Comparison of ENCODE assay signal across 9 mouse cellular contexts in genomic region chr1:75264091-75264880, GRCm38 (mm10). TPM values are rescaled to one million over a fixed set of nuclear protein-coding genes. Genes with fewer than 3 reads are reported as not detected.
DNase-seq lines count a peak whose midpoint lies in the region; ATAC-seq and TF ChIP-seq lines count a peak whose summit lies in the region.
"Had no signal": no experiment of that assay in that cellular context is flagged by ENCODE, and none has a peak within 500 bp of the region (broad histone marks: within the 10 kb centered on the region; RNA-seq: fewer than 3 reads in every experiment).

Gene Ptprn (minus strand): TSS chr1:75264502.

- WGBS in forebrain, embryonic 10.5 days: 12% methylated on average over 30 of the region's 32 CpGs

- H3K4me2 ChIP-seq in myocyte (ENCODE audit: low read depth): peak within 1 kb of the TSS; percentile 65
- H3K4me2 ChIP-seq: liver, embryonic 15.5 days had no signal

- H3K4me3 ChIP-seq in ES-E14 (ENCODE audit: insufficient read depth in 1 of 2, low read depth in 1 of 2, low read length in 2 of 2, poor library complexity in 1 of 2, severe bottlenecking in 1 of 2): peak within 1 kb of the TSS; percentile 60 to 75
- peak within 1 kb of the TSS; percentile 53 for H3K4me3 ChIP-seq in forebrain, embryonic 10.5 days
- H3K4me3 ChIP-seq in myocyte: peak within 1 kb of the TSS; percentile 9
- H3K4me3 ChIP-seq: liver, embryonic 15.5 days had no signal

- no peaks in the 10 kb centered on the region for H3K9me3 ChIP-seq in ES-E14 (ENCODE audit: control insufficient read depth, insufficient read depth, low read depth, low read length)
- no peaks in the 10 kb centered on the region for H3K9me3 ChIP-seq in forebrain, embryonic 10.5 days
- H3K9me3 ChIP-seq: liver, embryonic 15.5 days had no signal

- no peak within 1 kb of the TSS for H3K27ac ChIP-seq in ES-E14 (ENCODE audit: insufficient read depth, low read depth, low read length, poor library complexity, severe bottlenecking)
- H3K27ac ChIP-seq in forebrain, embryonic 10.5 days: no peak within 1 kb of the TSS
- H3K27ac ChIP-seq: liver, embryonic 15.5 days had no signal

- no peaks in the 10 kb centered on the region for H3K79me2 ChIP-seq in myocyte (ENCODE audit: control insufficient read depth, insufficient read depth)

- TF ChIP-seq POLR2A in myocyte (IDR thresholded peaks at IDR 0.05; ENCODE audit: insufficient read length, low read depth): no peak

- H3K4me1 ChIP-seq in ES-E14 (ENCODE audit: control insufficient read depth in 2 of 2, insufficient read depth in 2 of 2, low read length in 2 of 2, poor library complexity in 1 of 2): peaks cover 0 to 4% of the 10 kb centered on the region in 2 experiments; a peak in 1 of 4 replicates
- peaks cover 15% of the 10 kb centered on the region for H3K4me1 ChIP-seq in forebrain, embryonic 10.5 days
- H3K4me1 ChIP-seq: liver, embryonic 15.5 days had no signal

- in situ Hi-C loops in ES-E14 (cut with MboI; ENCODE audit: low sequenced_read_pairs in 2 of 2, unreplicated experiment in 2 of 2): no loop called here

- no peaks in the 10 kb centered on the region for H3K36me3 ChIP-seq in ES-E14 (ENCODE audit: control insufficient read depth, insufficient read depth, low read length, poor library complexity, severe bottlenecking)
- no peaks in the 10 kb centered on the region for H3K36me3 ChIP-seq in forebrain, embryonic 10.5 days (replicated peaks)
- H3K36me3 ChIP-seq in myocyte (ENCODE audit: control insufficient read depth, insufficient read depth): no peaks in the 10 kb centered on the region
- H3K36me3 ChIP-seq: liver, embryonic 15.5 days had no signal

- H3ac ChIP-seq in myocyte (ENCODE audit: control insufficient read depth, insufficient read length): no peak within 1 kb of the TSS

- no peak for DNase-seq in ES-E14 (ENCODE audit: low read depth, low spot score)
- DNase-seq in adrenal gland, postnatal 25 days: no peak
- no peak for DNase-seq in forebrain, embryonic 10.5 days (ENCODE audit: extremely low spot score, low spot score)
- DNase-seq in layer of hippocampus, adult 9-11 months: peak; percentile 84
- no peak for DNase-seq in c-Kit-positive CD71-positive TER-119-positive erythroid progenitor cells, embryonic 14.5 days (ENCODE audit: low spot score)
- DNase-seq in gastrocnemius, postnatal 10 days: no peak

- H3K27me3 ChIP-seq in forebrain, embryonic 10.5 days (ENCODE audit: poor library complexity, severe bottlenecking): peaks cover 56% of the 10 kb centered on the region
- H3K27me3 ChIP-seq in myocyte (ENCODE audit: control insufficient read depth, insufficient read depth, insufficient read length): peaks cover 16% of the 10 kb centered on the region

- ATAC-seq in megakaryocyte progenitor cell, adult 5-6 weeks (replicated peaks; ENCODE audit: poor library complexity): no peak

- peak within 1 kb of the TSS; percentile 33 for H3K9ac ChIP-seq in ES-E14 (ENCODE audit: insufficient read depth, low read depth, low read length, poor library complexity, severe bottlenecking)
- H3K9ac ChIP-seq: liver, embryonic 15.5 days had no signal

TF ChIP-seq in ES-E14, 5 proteins besides CTCF, POLR2A, EP300 and RAD21:
- TF ChIP-seq HCFC1 (IDR thresholded peaks at IDR 0.05; ENCODE audit: borderline replicate concordance, insufficient read depth, low read length) (no peak), MAFK (IDR thresholded peaks at IDR 0.05; ENCODE audit: insufficient read depth, low read depth, low read length) (no peak), CHD2 (IDR thresholded peaks at IDR 0.05; ENCODE audit: low read depth, low read length) (no peak)

TF ChIP-seq in myocyte, 11 proteins besides CTCF, POLR2A, EP300 and RAD21:
- TF ChIP-seq REST (IDR thresholded peaks at IDR 0.05; ENCODE audit: insufficient read depth, insufficient read length): no peak
- no peak for TF ChIP-seq SRF (IDR thresholded peaks at IDR 0.05; ENCODE audit: control insufficient read depth, insufficient read length, low read depth)
- TF ChIP-seq MAX (IDR thresholded peaks at IDR 0.05; ENCODE audit: low read depth): no peak
- no peak for TF ChIP-seq MYOG (IDR thresholded peaks at IDR 0.05; ENCODE audit: control insufficient read depth in 1 of 3, insufficient read depth in 1 of 3, insufficient read length in 2 of 3, low read depth in 2 of 3)
- TF ChIP-seq E2F4 (IDR thresholded peaks at IDR 0.05; ENCODE audit: insufficient read depth): no peak
- TF ChIP-seq MYOD1 (IDR thresholded peaks at IDR 0.05; ENCODE audit: control insufficient read depth in 1 of 3, insufficient read length in 2 of 3, low read depth in 2 of 3): no peak
- no peak for TF ChIP-seq CEBPB (IDR thresholded peaks at IDR 0.05; ENCODE audit: insufficient read depth, poor library complexity, severe bottlenecking)
- no peak for TF ChIP-seq TCF3 (IDR thresholded peaks at IDR 0.05; ENCODE audit: insufficient read length, low read depth)
- TF ChIP-seq TCF12 (IDR thresholded peaks at IDR 0.05; ENCODE audit: insufficient read depth, poor library complexity, severe bottlenecking): no peak
- no peak for TF ChIP-seq USF1 (IDR thresholded peaks at IDR 0.05; ENCODE audit: low read depth)

RNA-seq across cellular contexts. Expression of gene Ptprn, which starts in this region (rescaled TPM):
- total RNA-seq in ES-E14 (2012; rRNA removed): 8.9 and 9.0 TPM in 2 replicates
- total RNA-seq in adrenal gland, postnatal 25 days (2021): 41.6 and 54.3 TPM in 2 replicates
- polyA plus RNA-seq in forebrain, embryonic 10.5 days (2016; fragmentation: Nextera tagmentation; extraction: Ambion mirVana): 1.5 and 1.6 TPM in 2 replicates
- polyA plus RNA-seq in myocyte (2012; fragmentation: generic; extraction: Trizol): 3.6 TPM
- total RNA-seq in gastrocnemius, postnatal 10 days (2021): under 1 TPM; 0.65 to 0.68 TPM
- 0.12 and 0.15 TPM in 2 replicates for total RNA-seq in megakaryocyte progenitor cell, adult 5-6 weeks (2015)
- total RNA-seq in megakaryocyte progenitor cell, adult 5-6 weeks (2017): 0.10 TPM in 1 of 2 replicates, not detected in the other

Comparison
In these comparisons a context has a peak if more than half of its experiments do, and no peak if none do; other contexts are left out.
1. H3K4me3 ChIP-seq: peak in every context shown above with its lines; median percentile 68 in ES-E14; 53 in forebrain, embryonic 10.5 days; 9 in myocyte.